Mouse (Mus musculus): Measurements from ENCODE around the gene Taar4. TPM values are rescaled to one million over a fixed set of nuclear protein-coding genes. Genes with fewer than 3 reads are reported as not detected.

The Taar4 gene
- polyA plus RNA-seq, 1 experiment from 2014 or later, result not detected

Other genes with a start within 250 kb of the Taar4 start
- gene Rps12, start 173.2 kb upstream of the Taar4 start, polyA plus RNA-seq (2015; fragmentation: Nextera tagmentation; extraction: Ambion mirVana), result 104 and 108 TPM in 2 replicates
- gene Slc18b1, start 163.5 kb upstream of the Taar4 start, polyA plus RNA-seq (2015; fragmentation: Nextera tagmentation; extraction: Ambion mirVana), result 20.9 and 21.8 TPM in 2 replicates
- gene Vnn3, start 109.0 kb upstream of the Taar4 start, polyA plus RNA-seq (2015; fragmentation: Nextera tagmentation; extraction: Ambion mirVana), result 0.14 TPM in 1 of 2 replicates, not detected in the other
- 0.18 and 0.43 TPM in 2 replicates for gene Vnn1, start 65.8 kb upstream of the Taar4 start, polyA plus RNA-seq (2015; fragmentation: Nextera tagmentation; extraction: Ambion mirVana)
- gene Taar1, start 40.1 kb upstream of the Taar4 start, polyA plus RNA-seq (2015; fragmentation: Nextera tagmentation; extraction: Ambion mirVana), result not detected in 2 replicates
- gene Taar2, start 21.9 kb upstream of the Taar4 start, polyA plus RNA-seq (2015; fragmentation: Nextera tagmentation; extraction: Ambion mirVana), result 0.16 TPM in 1 of 2 replicates, not detected in the other
- gene Taar3, start 10.9 kb upstream of the Taar4 start, polyA plus RNA-seq (2015; fragmentation: Nextera tagmentation; extraction: Ambion mirVana), result not detected in 2 replicates
- not detected in 2 replicates for gene Taar5, start 10.2 kb downstream of the Taar4 start, polyA plus RNA-seq (2015; fragmentation: Nextera tagmentation; extraction: Ambion mirVana)
- not detected in 2 replicates for gene Taar6, start 25.2 kb downstream of the Taar4 start, polyA plus RNA-seq (2015; fragmentation: Nextera tagmentation; extraction: Ambion mirVana)
- not detected in 2 replicates for gene Taar7a, start 33.0 kb downstream of the Taar4 start, polyA plus RNA-seq (2015; fragmentation: Nextera tagmentation; extraction: Ambion mirVana)
- not detected in 2 replicates for gene Taar7b, start 39.4 kb downstream of the Taar4 start, polyA plus RNA-seq (2015; fragmentation: Nextera tagmentation; extraction: Ambion mirVana)
- not detected in 2 replicates for gene Taar7d, start 66.7 kb downstream of the Taar4 start, polyA plus RNA-seq (2015; fragmentation: Nextera tagmentation; extraction: Ambion mirVana)
- gene Taar7e, start 77.1 kb downstream of the Taar4 start, polyA plus RNA-seq (2015; fragmentation: Nextera tagmentation; extraction: Ambion mirVana), result not detected in 2 replicates
- gene Taar7f, start 89.0 kb downstream of the Taar4 start, polyA plus RNA-seq (2015; fragmentation: Nextera tagmentation; extraction: Ambion mirVana), result not detected in 2 replicates
- gene Taar8a, start 116.0 kb downstream of the Taar4 start, polyA plus RNA-seq (2015; fragmentation: Nextera tagmentation; extraction: Ambion mirVana), result not detected in 2 replicates
- not detected in 2 replicates for gene Taar8b, start 131.8 kb downstream of the Taar4 start, polyA plus RNA-seq (2015; fragmentation: Nextera tagmentation; extraction: Ambion mirVana)
- not detected in 2 replicates for gene Taar8c, start 141.4 kb downstream of the Taar4 start, polyA plus RNA-seq (2015; fragmentation: Nextera tagmentation; extraction: Ambion mirVana)
- gene Taar9, start 149.0 kb downstream of the Taar4 start, polyA plus RNA-seq (2015; fragmentation: Nextera tagmentation; extraction: Ambion mirVana), result not detected in 2 replicates
- gene Stx7, start 188.8 kb downstream of the Taar4 start, polyA plus RNA-seq (2015; fragmentation: Nextera tagmentation; extraction: Ambion mirVana), result 296 and 313 TPM in 2 replicates

Data from hindbrain, embryonic 15.5 days (tissue).